Mouse (Mus musculus) neural tube, embryonic 12.5 days (tissue): ENCODE data around the gene Gli3. TPM values are rescaled to one million over a fixed set of nuclear protein-coding genes. Genes with fewer than 3 reads are reported as not detected.

ENCODE experiments used
- ATAC-seq: fragments of 200-750 bp; cut with Nextera tagmentation; 2 replicates; pipeline ENCODE4 v1.8.0; 2017; ENCODE audit warnings: low read depth, mild to moderate bottlenecking, moderate TSS enrichment, moderate library complexity; ENCODE audit not compliant: low FRiP score
- H3K27ac ChIP-seq: fragments of 300-500 bp; sonication (generic); 2 replicates; pipeline ENCODE4 v1.5.1; 2016
- H3K27me3 ChIP-seq: fragments of 300-500 bp; sonication (generic); replicated peaks from 2 replicates; pipeline ENCODE4 v1.6.1; 2016; ENCODE audit warnings: mild to moderate bottlenecking
- H3K36me3 ChIP-seq: fragments of 300-500 bp; sonication (generic); 2 replicates; pipeline ENCODE4 v1.6.1; 2016; ENCODE audit warnings: mild to moderate bottlenecking
- H3K4me1 ChIP-seq: fragments of 300-500 bp; sonication (generic); 2 replicates; pipeline ENCODE4 v1.6.1; 2016
- H3K4me2 ChIP-seq: fragments of 300-500 bp; sonication (generic); replicated peaks from 2 replicates; pipeline ENCODE4 v1.6.1; 2016; ENCODE audit warnings: mild to moderate bottlenecking
- H3K4me3 ChIP-seq: fragments of 300-500 bp; sonication (generic); 2 replicates; pipeline ENCODE4 v1.5.1; 2016
- H3K9ac ChIP-seq: fragments of 300-500 bp; sonication (generic); 2 replicates; pipeline ENCODE4 v1.6.1; 2016; ENCODE audit warnings: mild to moderate bottlenecking
- H3K9me3 ChIP-seq: fragments of 300-500 bp; sonication (generic); 2 replicates; pipeline ENCODE4 v1.6.1; 2016; ENCODE audit warnings: mild to moderate bottlenecking
- WGBS: fragments of 180-500 bp; shearing (Covaris S2); methylation state at CpG from one replicate; pipeline ENCODE4 v1.1.7; 2016; 5-methylcytosine and 5-hydroxymethylcytosine counted together
- polyA plus RNA-seq: library from polyadenylated mRNA; unstranded; fragments of >200 nt; fragmentation: Nextera tagmentation; extraction: Ambion mirVana; gene quantifications from 2 replicates; pipeline ENCODE4 v1.2.1, GENCODE M21; 2016

Gli3 gene
- polyA plus RNA-seq, 1 experiment from 2014 or later: 21.7 TPM

GRCm38 (mm10) chr13:15762901-15763417 lies 299.9 kb downstream of the Gli3 start:
- H3K27me3 ChIP-seq: 0 out of 2 replicates have a peak, but pooled peaks cover 2% of the 10 kb centered on the region
- H3K4me2 ChIP-seq: no peak overlapping the region
- no peak overlapping the region for H3K27ac ChIP-seq
- peaks cover 12% of the 10 kb centered on the region for H3K4me1 ChIP-seq
- WGBS: 45% methylated on average over 6 of the region's 6 CpGs
- H3K9me3 ChIP-seq: no peaks in the 10 kb centered on the region
- H3K36me3 ChIP-seq: no peaks in the 10 kb centered on the region
- H3K4me3 ChIP-seq: no peak overlapping the region
- no peak for ATAC-seq
- H3K9ac ChIP-seq: no peak overlapping the region

- H3K9ac ChIP-seq: no peak overlapping the region
- no peaks in the 10 kb centered on the region for H3K4me1 ChIP-seq
- no peak overlapping the region for H3K4me3 ChIP-seq
- H3K27ac ChIP-seq: no peak overlapping the region
- no peak overlapping the region for H3K4me2 ChIP-seq
- H3K9me3 ChIP-seq: no peaks in the 10 kb centered on the region
- ATAC-seq: no peak
- 87% methylated on average over 6 of the region's 6 CpGs for WGBS
- H3K36me3 ChIP-seq: no peaks in the 10 kb centered on the region
- no peaks in the 10 kb centered on the region for H3K27me3 ChIP-seq
These were observed 314.6 kb downstream of the Gli3 start for GRCm38 (mm10) chr13:15777624-15778023.
